Mouse (Mus musculus): ENCODE results near the gene Tomm22.

- TF ChIP-seq CTCF (IDR thresholded peaks at IDR 0.05; ENCODE audit: borderline replicate concordance, control insufficient read depth, extremely low read depth, insufficient read depth, low read length, poor library complexity) (peak; percentile 69; the same call in 1 of the 2 replicates), POLR2A (IDR thresholded peaks at IDR 0.05; ENCODE audit: control insufficient read depth, extremely low read depth, insufficient read depth, low read length, poor library complexity) (no peak)
Measured at GRCm38 (mm10) chr15:79661852-79662251, 8.8 kb upstream of the Tomm22 start.
